Mouse (Mus musculus): ENCODE results near the gene Cggbp1.

GRCm38 (mm10) chr16:64851085-64851562 lies 672 bp upstream of the Cggbp1 start:
- no peak for TF ChIP-seq CTCF (IDR thresholded peaks at IDR 0.05; ENCODE audit: borderline replicate concordance, insufficient read depth, low read length)
- TF ChIP-seq POLR2A (IDR thresholded peaks at IDR 0.05; ENCODE audit: low read depth, low read length): no peak

Measured in embryonic fibroblast, embryonic 13.5 days (primary cell).